Mouse (Mus musculus) ES-E14 (cell line): ENCODE measurements at regions not wholly inside any gene's neighbourhood (a gene's known extent, or its start where the extent isn't known, plus 50 kb on each side); places are given as distances from the start of the nearest gene placed in this dataset.

Experiments used
- CHD2 ChIP-seq: IDR thresholded peaks from 2 replicates; pipeline ENCODE4 v1.6.1; 2014; ENCODE audit warnings: mild to moderate bottlenecking, low read depth, low read length, inconsistent platforms
- HCFC1 ChIP-seq: IDR thresholded peaks from 2 replicates; pipeline ENCODE4 v1.6.1; 2012; ENCODE audit warnings: low read length, inconsistent platforms, borderline replicate concordance; ENCODE audit not compliant: insufficient read depth
- MAFK ChIP-seq: IDR thresholded peaks from 2 replicates; pipeline ENCODE4 v1.6.1; 2014; ENCODE audit warnings: mild to moderate bottlenecking, low read depth, low read length, inconsistent platforms; ENCODE audit not compliant: insufficient read depth
- ZC3H11A ChIP-seq: IDR thresholded peaks from 2 replicates; pipeline ENCODE4 v1.6.1; 2012; ENCODE audit warnings: low read depth, mild to moderate bottlenecking, inconsistent platforms, low read length, borderline replicate concordance
- ZNF384 ChIP-seq: IDR thresholded peaks from 2 replicates; pipeline ENCODE4 v1.6.1; 2012; ENCODE audit warnings: low read depth, low read length, inconsistent platforms

DNA sequence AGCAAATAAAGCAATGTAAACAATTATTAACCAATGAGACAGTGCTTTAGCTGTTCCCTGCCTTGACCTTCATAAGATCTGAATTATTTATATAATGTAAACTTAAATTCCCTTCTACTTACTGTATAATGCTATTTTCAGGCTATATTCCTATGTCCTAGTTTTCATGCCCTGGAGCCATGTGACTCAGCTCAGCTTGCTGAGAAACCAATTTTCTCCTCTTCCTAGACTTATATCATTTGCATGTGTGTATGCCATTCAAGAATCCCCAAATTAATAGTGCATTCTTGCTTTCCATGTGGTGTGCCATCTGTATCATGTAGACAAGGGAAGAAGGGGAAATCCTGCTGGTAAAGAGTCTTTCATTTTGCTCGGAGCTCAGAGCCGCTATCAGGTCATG lies 166.7 kb upstream of the Trim24 start:
- TF ChIP-seq MAFK, result no peak
- TF ChIP-seq HCFC1, result no peak
- no peak for TF ChIP-seq ZNF384
- TF ChIP-seq ZC3H11A, result no peak
- TF ChIP-seq CHD2, result no peak
